8 mouse cellular contexts compared by ENCODE assay signal in genomic region chr19:56722711-56723330, GRCm38 (mm10). TPM values are rescaled to one million over a fixed set of nuclear protein-coding genes. Genes with fewer than 3 reads are reported as not detected.
DNase-seq lines count a peak whose midpoint lies in the region; ATAC-seq and TF ChIP-seq lines count a peak whose summit lies in the region.

No protein-coding gene starts in this region.

- 0 out of 2 replicates have a peak overlapping the region, but pooled peaks have one; percentile 31 for H3K9ac ChIP-seq in embryonic facial prominence, embryonic 15.5 days
- H3K9ac ChIP-seq in hindbrain, embryonic 14.5 days: peak overlapping the region; percentile 62
- H3K9ac ChIP-seq in limb, embryonic 14.5 days (ENCODE audit: low read depth, low read length, severe bottlenecking): peak overlapping the region; percentile 56; the same call in 1 of the 2 replicates

- no peak overlapping the region for H3K27ac ChIP-seq in thymus, adult 2 months (ENCODE audit: control insufficient read depth, insufficient read depth, low read length)
- H3K27ac ChIP-seq in embryonic facial prominence, embryonic 15.5 days (replicated peaks): no peak overlapping the region
- H3K27ac ChIP-seq in hindbrain, embryonic 14.5 days: no peak overlapping the region
- H3K27ac ChIP-seq in limb, embryonic 14.5 days (replicated peaks; ENCODE audit: low read depth, low read length): no peak overlapping the region

- peak overlapping the region; percentile 27 for H3K4me3 ChIP-seq in thymus, adult 2 months (ENCODE audit: control insufficient read depth, insufficient read depth, low read length)
- peak overlapping the region; percentile 52 for H3K4me3 ChIP-seq in embryonic facial prominence, embryonic 15.5 days (replicated peaks)
- peak overlapping the region; percentile 58 for H3K4me3 ChIP-seq in hindbrain, embryonic 14.5 days (replicated peaks; ENCODE audit: low read length)
- peak overlapping the region; percentile 51 for H3K4me3 ChIP-seq in limb, embryonic 14.5 days (replicated peaks; ENCODE audit: low read length)
- H3K4me3 ChIP-seq in myocyte: peak overlapping the region; percentile 18

- no peaks in the 10 kb centered on the region for H3K9me3 ChIP-seq in embryonic facial prominence, embryonic 15.5 days (replicated peaks)
- no peaks in the 10 kb centered on the region for H3K9me3 ChIP-seq in hindbrain, embryonic 14.5 days (ENCODE audit: control insufficient read depth, low read length)
- no peaks in the 10 kb centered on the region for H3K9me3 ChIP-seq in limb, embryonic 14.5 days (ENCODE audit: control insufficient read depth, low read length)

- no peaks in the 10 kb centered on the region for H3K79me2 ChIP-seq in myocyte (ENCODE audit: control insufficient read depth, insufficient read depth)

- H3K36me3 ChIP-seq in thymus, adult 2 months (ENCODE audit: control insufficient read depth, insufficient read depth, low read length): no peaks in the 10 kb centered on the region
- no peaks in the 10 kb centered on the region for H3K36me3 ChIP-seq in embryonic facial prominence, embryonic 15.5 days
- H3K36me3 ChIP-seq in hindbrain, embryonic 14.5 days (replicated peaks; ENCODE audit: control insufficient read depth, insufficient read depth): no peaks in the 10 kb centered on the region
- H3K36me3 ChIP-seq in limb, embryonic 14.5 days (ENCODE audit: control insufficient read depth, insufficient read depth, low read length): no peaks in the 10 kb centered on the region
- no peaks in the 10 kb centered on the region for H3K36me3 ChIP-seq in myocyte (ENCODE audit: control insufficient read depth, insufficient read depth)

- TF ChIP-seq POLR2A in thymus, adult 2 months (IDR thresholded peaks at IDR 0.05; ENCODE audit: control insufficient read depth, extremely low read depth, insufficient read depth, low read length, poor library complexity): no peak
- TF ChIP-seq POLR2A in limb, embryonic 14.5 days (IDR thresholded peaks at IDR 0.05; ENCODE audit: borderline replicate concordance, extremely low read depth, insufficient read depth, insufficient read length): no peak
- TF ChIP-seq POLR2A in myocyte (IDR thresholded peaks at IDR 0.05; ENCODE audit: insufficient read length, low read depth): no peak

- peaks cover 11% of the 10 kb centered on the region; the same call in 1 of the 2 replicates for H3K4me1 ChIP-seq in thymus, adult 2 months (replicated peaks; ENCODE audit: control insufficient read depth, insufficient read depth, low read length)
- H3K4me1 ChIP-seq in embryonic facial prominence, embryonic 15.5 days: peaks cover 33% of the 10 kb centered on the region
- peaks cover 17% of the 10 kb centered on the region for H3K4me1 ChIP-seq in hindbrain, embryonic 14.5 days (replicated peaks; ENCODE audit: control insufficient read depth, insufficient read depth, low read length)
- peaks cover 21% of the 10 kb centered on the region for H3K4me1 ChIP-seq in limb, embryonic 14.5 days (ENCODE audit: control insufficient read depth, insufficient read depth, low read length)

- H3K4me2 ChIP-seq in embryonic facial prominence, embryonic 15.5 days (replicated peaks): peak overlapping the region; percentile 89
- peak overlapping the region; percentile 94 for H3K4me2 ChIP-seq in hindbrain, embryonic 14.5 days (replicated peaks)
- H3K4me2 ChIP-seq in limb, embryonic 14.5 days (replicated peaks; ENCODE audit: low read depth, low read length, severe bottlenecking): peak overlapping the region; percentile 96
- H3K4me2 ChIP-seq in myocyte (ENCODE audit: low read depth): peak overlapping the region; percentile 60

- ATAC-seq in embryonic facial prominence, embryonic 15.5 days (ENCODE audit: insufficient number of reproducible peaks, low FRiP score, low TSS enrichment, low read depth): no peak
- peak; percentile 24; the same call in 1 of the 2 replicates for ATAC-seq in hindbrain, embryonic 14.5 days (ENCODE audit: low FRiP score)
- ATAC-seq in limb, embryonic 14.5 days (ENCODE audit: low FRiP score, low read depth): 0 out of 2 replicates have a peak, but pooled peaks have one; percentile 8

- WGBS in thymus, adult 2 months: 8% methylated on average over 69 of the region's 69 CpGs
- under 1% methylated on average over 69 of the region's 69 CpGs for WGBS in embryonic facial prominence, embryonic 15.5 days
- WGBS in hindbrain, embryonic 14.5 days: 2% methylated on average over 69 of the region's 69 CpGs
- 1% methylated on average over 61 of the region's 69 CpGs for WGBS in limb, embryonic 14.5 days

- H3ac ChIP-seq in myocyte (ENCODE audit: control insufficient read depth, insufficient read length): peak overlapping the region; percentile 12

- peak; percentile 4 for DNase-seq in thymus, adult 2 months
- no peak for DNase-seq in thymus, postnatal 10 days (ENCODE audit: low spot score in 2 of 2)
- no peak for DNase-seq in hindbrain, embryonic 14.5 days (ENCODE audit: low spot score)
- no peak for DNase-seq in limb, embryonic 14.5 days (ENCODE audit: low spot score)
- no peak for DNase-seq in gastrocnemius, postnatal 36 days
- no peak for DNase-seq in adrenal gland, postnatal 25 days

- H3K27me3 ChIP-seq in thymus, adult 2 months (ENCODE audit: control insufficient read depth, insufficient read depth, low read length): peaks cover 28% of the 10 kb centered on the region
- H3K27me3 ChIP-seq in embryonic facial prominence, embryonic 15.5 days: peaks cover 68% of the 10 kb centered on the region
- H3K27me3 ChIP-seq in hindbrain, embryonic 14.5 days (ENCODE audit: control insufficient read depth, insufficient read depth, low read length): peaks cover 71% of the 10 kb centered on the region
- H3K27me3 ChIP-seq in limb, embryonic 14.5 days (ENCODE audit: control insufficient read depth, insufficient read depth, low read length): peaks cover 77% of the 10 kb centered on the region
- H3K27me3 ChIP-seq in myocyte (ENCODE audit: control insufficient read depth, insufficient read depth, insufficient read length): peaks cover 17% of the 10 kb centered on the region

- no peak for TF ChIP-seq CTCF in thymus, adult 2 months (IDR thresholded peaks at IDR 0.05; ENCODE audit: borderline replicate concordance, control insufficient read depth, extremely low read depth, insufficient read depth, low read length, poor library complexity)

- intact Hi-C loops in gastrocnemius, postnatal 36 days (cut with DNase I): no loop called here

TF ChIP-seq in myocyte, 11 proteins besides CTCF, POLR2A, EP300 and RAD21:
- TF ChIP-seq TCF3 (IDR thresholded peaks at IDR 0.05; ENCODE audit: insufficient read length, low read depth) (no peak), E2F4 (IDR thresholded peaks at IDR 0.05; ENCODE audit: insufficient read depth) (no peak), SRF (IDR thresholded peaks at IDR 0.05; ENCODE audit: control insufficient read depth, insufficient read length, low read depth) (no peak), REST (IDR thresholded peaks at IDR 0.05; ENCODE audit: insufficient read depth, insufficient read length) (no peak), MAX (IDR thresholded peaks at IDR 0.05; ENCODE audit: low read depth) (no peak), POLR2AphosphoS2 (IDR thresholded peaks at IDR 0.05; ENCODE audit: insufficient read length, low read depth) (no peak), MYOG (IDR thresholded peaks at IDR 0.05; ENCODE audit: control insufficient read depth in 1 of 3, insufficient read depth in 1 of 3, insufficient read length in 2 of 3, low read depth in 2 of 3) (no peak), USF1 (IDR thresholded peaks at IDR 0.05; ENCODE audit: low read depth) (no peak), TCF12 (IDR thresholded peaks at IDR 0.05; ENCODE audit: insufficient read depth, poor library complexity, severe bottlenecking) (no peak), MYOD1 (IDR thresholded peaks at IDR 0.05; ENCODE audit: control insufficient read depth in 1 of 3, insufficient read length in 2 of 3, low read depth in 2 of 3) (no peak), CEBPB (IDR thresholded peaks at IDR 0.05; ENCODE audit: insufficient read depth, poor library complexity, severe bottlenecking) (no peak)

RNA-seq across cellular contexts. Expression of gene Adrb1, which starts 0.8 kb away (rescaled TPM):
- polyA plus RNA-seq in thymus, adult 2 months (2012; rRNA removed): 6.6 and 6.9 TPM in 2 replicates
- 1.3 and 1.7 TPM in 2 replicates for polyA plus RNA-seq in embryonic facial prominence, embryonic 15.5 days (2015; fragmentation: Nextera tagmentation; extraction: Ambion mirVana)
- polyA plus RNA-seq in hindbrain, embryonic 14.5 days (2014; fragmentation: Nextera tagmentation; extraction: Ambion mirVana): 1.4 and 1.8 TPM in 2 replicates
- 1.7 and 2.3 TPM in 2 replicates for polyA plus RNA-seq in limb, embryonic 14.5 days (2012; rRNA removed)
- 1.3 and 1.9 TPM in 2 replicates for polyA plus RNA-seq in limb, embryonic 14.5 days (2014; fragmentation: Nextera tagmentation; extraction: Ambion mirVana)
- 0.60 TPM for polyA plus RNA-seq in myocyte (2012; fragmentation: generic; extraction: Trizol)
- total RNA-seq in gastrocnemius, postnatal 36 days (2021): under 1 TPM; 0.15 to 0.20 TPM
- 2.6 and 4.2 TPM in 2 replicates for total RNA-seq in adrenal gland, postnatal 25 days (2021)
